Mouse (Mus musculus) C2C12 (cell line): ENCODE measurements at regions not wholly inside any gene's neighbourhood (a gene's known extent, or its start where the extent isn't known, plus 50 kb on each side); places are given as distances from the start of the nearest gene placed in this dataset.

Experiments
- H3K27me3 ChIP-seq: one replicate; pipeline ENCODE4 v1.6.1; 2011; ENCODE audit not compliant: control insufficient read depth, insufficient read depth, insufficient read length
- H3K36me3 ChIP-seq: one replicate; pipeline ENCODE4 v1.6.1; 2011; ENCODE audit not compliant: control insufficient read depth, insufficient read depth
- H3K4me3 ChIP-seq: one replicate; pipeline ENCODE4 v1.5.1; 2011; ENCODE audit warnings: mild to moderate bottlenecking, control low read depth; ENCODE audit not compliant: poor library complexity, insufficient read depth, severe bottlenecking
- H3K79me2 ChIP-seq: one replicate; pipeline ENCODE4 v1.6.1; 2011; ENCODE audit not compliant: control insufficient read depth, insufficient read depth
- H3K79me3 ChIP-seq: one replicate; pipeline ENCODE4 v1.6.1; 2011; ENCODE audit warnings: low read depth, control low read depth
- H3ac ChIP-seq: one replicate; pipeline ENCODE3; 2011; ENCODE audit warnings: low read depth; ENCODE audit not compliant: control insufficient read depth, insufficient read length
- CEBPB ChIP-seq: IDR thresholded peaks from one replicate; pipeline ENCODE4 v1.6.1; 2011; ENCODE audit warnings: low read depth, mild to moderate bottlenecking, control low read depth, moderate library complexity
- CTCF ChIP-seq: IDR thresholded peaks from one replicate; pipeline ENCODE4 v1.5.1; 2011; ENCODE audit not compliant: control insufficient read depth, insufficient read depth, insufficient read length
- FOSL1 ChIP-seq: IDR thresholded peaks from one replicate; pipeline ENCODE4 v1.8.0; 2011; ENCODE audit warnings: mild to moderate bottlenecking, low read length; ENCODE audit not compliant: poor library complexity, insufficient read depth, severe bottlenecking
- MAX ChIP-seq: IDR thresholded peaks from one replicate; pipeline ENCODE4 v1.6.1; 2011; ENCODE audit warnings: mild to moderate bottlenecking, control low read depth
- MYOD1 ChIP-seq: IDR thresholded peaks from one replicate; pipeline ENCODE4 v1.6.1; 2011; ENCODE audit warnings: low read depth; ENCODE audit not compliant: control insufficient read depth, insufficient read length
- MYOG ChIP-seq: IDR thresholded peaks from one replicate; pipeline ENCODE4 v1.6.1; 2011; ENCODE audit not compliant: control insufficient read depth, insufficient read length; ENCODE audit errors: extremely low read depth
- USF1 ChIP-seq: IDR thresholded peaks from one replicate; pipeline ENCODE4 v1.6.1; 2011; ENCODE audit warnings: low read depth, mild to moderate bottlenecking, control low read depth, moderate library complexity

DNA sequence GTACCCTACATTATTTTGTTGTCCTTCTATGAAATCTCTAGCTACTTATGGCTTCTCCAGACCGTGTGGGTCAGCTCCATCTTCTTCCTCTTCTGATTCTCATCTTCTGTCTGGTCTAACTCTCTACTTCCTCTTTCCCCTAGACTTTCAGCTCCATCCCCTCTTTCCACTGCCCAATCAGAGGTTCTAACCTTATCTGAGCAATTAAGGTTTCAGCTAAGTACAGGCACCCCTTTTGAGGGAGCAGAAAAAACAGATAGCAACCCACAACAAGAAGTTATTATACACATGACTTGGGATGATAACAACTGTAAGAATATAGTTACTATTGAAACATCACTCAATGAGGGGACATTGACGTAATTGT lies 136.8 kb upstream of the Meis1 start:
- Histone ChIP-seq H3K79me3 (no peaks in the 10 kb centered on the region), H3K36me3 (no peaks in the 10 kb centered on the region), H3K4me3 (no peak overlapping the region), H3K79me2 (no peaks in the 10 kb centered on the region), H3K27me3 (no peaks in the 10 kb centered on the region), H3ac (no peak overlapping the region)
- no peak for TF ChIP-seq USF1
- no peak for TF ChIP-seq FOSL1
- no peak for TF ChIP-seq CTCF
- TF ChIP-seq MAX, result no peak
- no peak for TF ChIP-seq MYOG
- no peak for TF ChIP-seq MYOD1
- TF ChIP-seq CEBPB, result no peak

GRCm38 (mm10) chr11:19160227-19160626 lies 141.4 kb upstream of the Meis1 start:
- no peak overlapping the region for H3K4me3 ChIP-seq
- H3ac ChIP-seq, result no peak overlapping the region
- H3K79me3 ChIP-seq, result no peaks in the 10 kb centered on the region
- H3K27me3 ChIP-seq, result no peaks in the 10 kb centered on the region
- no peaks in the 10 kb centered on the region for H3K36me3 ChIP-seq
- no peaks in the 10 kb centered on the region for H3K79me2 ChIP-seq
- TF ChIP-seq MYOG (no peak), CEBPB (no peak), MYOD1 (no peak), FOSL1 (no peak), CTCF (no peak), USF1 (no peak), MAX (no peak)

GRCm38 (mm10) chr11:19160669-19161068 lies 141.9 kb upstream of the Meis1 start:
- Histone ChIP-seq H3K36me3 (no peaks in the 10 kb centered on the region), H3ac (no peak overlapping the region), H3K27me3 (no peaks in the 10 kb centered on the region), H3K4me3 (no peak overlapping the region), H3K79me3 (no peaks in the 10 kb centered on the region), H3K79me2 (no peaks in the 10 kb centered on the region)
- TF ChIP-seq USF1 (no peak), MAX (no peak), FOSL1 (no peak), CEBPB (no peak), MYOD1 (no peak), CTCF (no peak)

DNA sequence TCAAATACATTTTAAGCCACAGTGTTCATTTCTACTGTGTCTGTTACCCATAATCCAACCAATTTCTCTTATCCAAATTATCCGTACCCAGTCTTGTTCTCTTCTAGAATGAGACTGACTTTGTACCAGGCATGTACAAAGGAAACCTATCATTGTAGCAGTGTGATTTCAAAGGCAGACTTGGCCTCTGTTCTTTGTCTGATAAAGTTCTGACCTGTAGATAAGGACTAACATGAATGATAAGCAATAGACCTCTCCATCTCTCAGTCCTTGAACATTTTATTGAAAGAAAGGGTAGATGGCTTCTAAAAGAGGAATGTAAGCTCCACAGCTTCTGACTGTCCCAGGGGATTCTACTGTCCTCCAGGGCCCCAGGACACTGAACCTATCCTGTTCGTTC lies 152.2 kb upstream of the Meis1 start:
- H3K79me2 ChIP-seq, result no peaks in the 10 kb centered on the region
- no peak for TF ChIP-seq FOSL1
- TF ChIP-seq USF1, result no peak
- TF ChIP-seq MYOG, result no peak
- no peaks in the 10 kb centered on the region for H3K27me3 ChIP-seq
- H3K4me3 ChIP-seq, result no peak overlapping the region
- H3K36me3 ChIP-seq, result no peaks in the 10 kb centered on the region
- no peak overlapping the region for H3ac ChIP-seq
- H3K79me3 ChIP-seq, result no peaks in the 10 kb centered on the region

DNA sequence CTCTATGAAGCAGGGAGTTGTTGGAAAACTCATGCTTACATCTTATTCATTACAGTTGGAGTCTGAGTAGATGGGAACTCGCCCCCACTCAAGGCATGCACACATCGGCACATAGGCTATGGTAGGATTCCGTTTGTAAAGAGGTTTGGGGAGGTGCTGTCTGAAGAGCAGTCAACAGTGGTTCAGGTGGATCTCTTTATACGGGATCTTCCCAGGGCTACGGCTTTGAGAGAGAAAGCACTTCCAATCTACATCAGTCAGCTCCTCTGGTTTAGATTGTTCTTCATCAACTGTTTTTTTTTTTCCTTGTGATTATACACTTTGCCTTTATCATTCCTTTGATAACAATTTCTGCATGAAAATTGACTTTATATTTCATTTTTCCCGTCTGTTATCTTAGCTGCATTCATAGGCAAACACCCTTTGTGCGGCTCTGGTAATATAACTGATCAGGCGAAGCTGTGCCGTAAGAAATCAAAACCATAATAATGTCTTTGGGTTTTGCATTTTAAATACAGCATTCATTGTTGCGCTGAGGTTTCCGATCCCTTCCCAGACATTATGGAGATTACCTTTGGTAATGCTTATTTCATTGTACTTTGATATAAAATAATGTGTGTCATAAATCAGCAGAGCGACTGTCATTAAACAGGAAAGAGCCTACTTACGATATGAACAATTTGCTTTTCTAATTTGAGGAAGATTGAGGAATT lies 155.7 kb upstream of the Meis1 start:
- no peak overlapping the region for H3K4me3 ChIP-seq
- TF ChIP-seq CTCF, result no peak
- TF ChIP-seq CEBPB, result no peak
- no peak for TF ChIP-seq MYOD1
- no peak for TF ChIP-seq USF1
- TF ChIP-seq FOSL1, result no peak
- TF ChIP-seq MAX, result no peak
- TF ChIP-seq MYOG, result no peak
- no peaks in the 10 kb centered on the region for H3K27me3 ChIP-seq
- H3K79me2 ChIP-seq, result no peaks in the 10 kb centered on the region
- H3K36me3 ChIP-seq, result no peaks in the 10 kb centered on the region
- H3K79me3 ChIP-seq, result no peaks in the 10 kb centered on the region
- H3ac ChIP-seq, result no peak overlapping the region

- no peak overlapping the region for H3ac ChIP-seq
- no peaks in the 10 kb centered on the region for H3K79me3 ChIP-seq
- H3K27me3 ChIP-seq, result no peaks in the 10 kb centered on the region
- no peak overlapping the region for H3K4me3 ChIP-seq
- H3K79me2 ChIP-seq, result no peaks in the 10 kb centered on the region
- TF ChIP-seq MAX (no peak), MYOG (no peak), MYOD1 (no peak), CEBPB (no peak), CTCF (no peak)
- no peaks in the 10 kb centered on the region for H3K36me3 ChIP-seq
Measured at GRCm38 (mm10) chr11:19179290-19179689, 160.5 kb upstream of the Meis1 start.
